Mouse (Mus musculus) G1E (cell line): ENCODE results near the gene Gm10961. TPM values are rescaled to one million over a fixed set of nuclear protein-coding genes. Genes with fewer than 3 reads are reported as not detected.
A peak's percentile ranks its signal among the peaks of the same experiment; 100 is the strongest.

Source experiments
- ATAC-seq: 2 replicates; pipeline ENCODE4 v1.8.0; 2016; ENCODE audit warnings: mild to moderate bottlenecking; ENCODE audit not compliant: insufficient number of reproducible peaks, poor library complexity, low FRiP score, severe bottlenecking; ENCODE audit errors: extremely low read depth
- DNase-seq: peaks from one replicate; pipeline ENCODE4 v3.0.0; 2012; ENCODE audit warnings: low spot score
- H3K27me3 ChIP-seq: 2 replicates; pipeline ENCODE4 v1.6.1; 2012; ENCODE audit warnings: mild to moderate bottlenecking, low read length, inconsistent platforms; ENCODE audit not compliant: insufficient read depth
- H3K36me3 ChIP-seq: replicated peaks from 2 replicates; pipeline ENCODE3; 2012; ENCODE audit warnings: mild to moderate bottlenecking, inconsistent platforms
- H3K4me1 ChIP-seq: 2 replicates; pipeline ENCODE4 v1.6.1; 2012; ENCODE audit warnings: low read depth, low read length, inconsistent platforms, mixed read lengths; ENCODE audit not compliant: insufficient read depth
- H3K4me3 ChIP-seq: 2 replicates; pipeline ENCODE4 v1.5.1; 2012; ENCODE audit warnings: low read depth, mild to moderate bottlenecking, inconsistent platforms, low read length, moderate library complexity, mixed read lengths
- H3K9me3 ChIP-seq: replicated peaks from 2 replicates; pipeline ENCODE4 v1.6.1; 2012; ENCODE audit warnings: inconsistent platforms
- CTCF ChIP-seq: IDR thresholded peaks from 2 replicates; pipeline ENCODE4 v1.5.1; 2012; ENCODE audit warnings: low read depth, low read length, inconsistent platforms, mixed read lengths
- GATA1 ChIP-seq: IDR thresholded peaks from 2 replicates; pipeline ENCODE4 v1.6.1; 2012; ENCODE audit warnings: borderline replicate concordance, low read length, inconsistent platforms, mixed read lengths
- GATA2 ChIP-seq: IDR thresholded peaks from 2 replicates; pipeline ENCODE4 v1.6.1; 2012; ENCODE audit warnings: low read depth, low read length, inconsistent platforms, borderline replicate concordance
- POLR2AphosphoS5 ChIP-seq: IDR thresholded peaks from 2 replicates; pipeline ENCODE4 v1.6.1; 2012; ENCODE audit warnings: low read depth, low read length, inconsistent platforms; ENCODE audit not compliant: insufficient replicate concordance
- TAL1 ChIP-seq: conservative IDR thresholded peaks from 2 replicates; pipeline ENCODE4 v1.6.1; 2012; ENCODE audit warnings: low read depth, low read length, inconsistent platforms, mixed read lengths
- polyA plus RNA-seq: library from polyadenylated mRNA; stranded (reverse); fragments of >175 nt; gene quantifications from 2 replicates; pipeline ENCODE4 v1.2.3, GENCODE M21; 2012
- total RNA-seq, 2 experiments: library from RNA; stranded (forward) in 1 of 2; stranded (reverse) in 1 of 2; fragments of 200-1000 nt in 1 of 2; fragments of >200 nt in 1 of 2; fragmentation: Nextera tagmentation in 1 of 2; gene quantifications; 2 replicates each; pipeline ENCODE4 v1.2.3; 2014 to 2017

Gm10961 gene
- total and polyA plus RNA-seq, 3 experiments = not detected

- ATAC-seq (no peak), DNase-seq (no peak)
- Histone ChIP-seq H3K9me3 (peaks cover 16% of the 10 kb centered on the region), H3K4me1 (no peaks in the 10 kb centered on the region), H3K27me3 (peaks cover 48% of the 10 kb centered on the region), H3K36me3 (no peaks in the 10 kb centered on the region), H3K4me3 (no peak overlapping the region)
- TF ChIP-seq GATA1 (no peak), POLR2AphosphoS5 (no peak), GATA2 (no peak), CTCF (no peak)
Measured at GRCm38 (mm10) chr3:107597134-107597533, 34.0 kb upstream of the Gm10961 start.

DNA sequence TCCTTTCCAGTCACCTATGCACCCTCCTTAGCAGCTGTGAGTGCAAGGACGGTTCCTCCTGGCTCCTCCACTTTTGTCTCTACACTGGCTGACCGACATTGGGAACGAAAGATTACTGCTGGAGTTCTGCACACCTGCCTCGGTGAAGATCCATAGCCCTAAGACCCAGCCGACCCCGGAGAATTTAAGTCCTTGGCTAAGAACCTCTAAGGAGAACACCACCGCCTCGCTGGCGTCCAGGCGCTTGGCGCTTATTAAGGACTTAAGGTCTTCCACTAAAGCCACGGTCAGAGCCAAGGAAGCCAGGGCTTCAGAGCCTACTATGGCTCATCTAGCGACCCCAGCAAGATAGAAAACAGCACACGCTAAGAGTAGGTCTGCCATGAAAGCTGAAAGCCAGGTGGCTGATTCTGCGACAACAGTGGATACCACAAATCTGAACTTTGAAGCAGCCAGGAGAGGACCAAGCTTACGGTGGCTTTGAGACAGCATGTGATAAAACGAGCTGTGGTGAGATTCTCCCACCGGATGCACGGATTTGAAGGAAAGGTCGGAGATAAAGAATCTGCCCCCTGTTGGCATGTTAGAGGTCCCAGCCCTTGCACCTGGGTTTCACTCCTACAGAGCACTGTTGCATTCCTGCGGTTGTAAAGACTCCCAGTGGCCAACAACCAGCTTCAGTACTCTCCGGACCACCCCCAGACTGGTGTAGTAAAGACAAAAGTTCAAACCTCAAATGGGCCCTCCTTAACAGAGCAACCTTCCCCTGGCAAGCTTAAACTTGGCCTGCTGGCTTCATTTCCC lies 33.3 kb upstream of the Gm10961 start:
- Histone ChIP-seq H3K4me3 (no peak overlapping the region), H3K4me1 (no peaks in the 10 kb centered on the region), H3K27me3 (peaks cover 53% of the 10 kb centered on the region), H3K9me3 (peaks cover 16% of the 10 kb centered on the region), H3K36me3 (no peaks in the 10 kb centered on the region)
- ATAC-seq = no peak
- no peak for DNase-seq
- TF ChIP-seq GATA1 (no peak), POLR2AphosphoS5 (no peak)

- no peak for ATAC-seq
- H3K27me3 ChIP-seq = peaks cover 63% of the 10 kb centered on the region
Measured at GRCm38 (mm10) chr3:107600127-107600526, 31.0 kb upstream of the Gm10961 start.

GRCm38 (mm10) chr3:107605304-107605703 lies 25.8 kb upstream of the Gm10961 start:
- ATAC-seq (peak; percentile 54; the same call in 1 of the 2 replicates), DNase-seq (peak; percentile 53)

More at GRCm38 (mm10) chr3:107600127-107600526, 31.0 kb upstream of the Gm10961 start:
- Histone ChIP-seq H3K4me3 (no peak overlapping the region), H3K9me3 (peaks cover 16% of the 10 kb centered on the region), H3K36me3 (no peaks in the 10 kb centered on the region), H3K4me1 (no peaks in the 10 kb centered on the region)
- DNase-seq = no peak
- TF ChIP-seq GATA1 (no peak), CTCF (no peak), POLR2AphosphoS5 (no peak), GATA2 (no peak), TAL1 (no peak)

DNA sequence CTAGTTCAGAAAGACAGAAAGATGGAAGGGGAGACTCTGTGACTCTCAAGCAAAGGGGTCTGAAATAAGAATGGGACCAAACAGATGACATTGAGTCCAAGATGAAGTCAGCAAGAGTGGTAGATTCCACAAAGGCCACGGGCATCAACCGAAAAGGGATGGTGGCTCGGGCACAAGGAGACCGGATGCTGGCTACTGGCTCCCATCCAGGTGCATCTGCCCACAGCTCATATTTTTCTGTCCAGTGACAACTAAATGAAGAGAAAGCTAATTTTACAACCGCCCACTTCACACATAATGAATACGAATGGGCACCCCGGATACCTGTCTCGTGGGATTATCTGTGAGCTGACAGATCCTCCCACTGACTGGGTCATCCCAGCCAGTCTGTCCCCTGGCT lies 23.9 kb upstream of the Gm10961 start:
- DNase-seq = no peak

More at GRCm38 (mm10) chr3:107605304-107605703, 25.8 kb upstream of the Gm10961 start:
- Histone ChIP-seq H3K27me3 (peaks cover 50% of the 10 kb centered on the region), H3K4me1 (peaks cover 10% of the 10 kb centered on the region; the same call in 1 of the 2 replicates), H3K4me3 (no peak overlapping the region), H3K36me3 (no peaks in the 10 kb centered on the region), H3K9me3 (no peaks in the 10 kb centered on the region)
- TF ChIP-seq TAL1 (no peak), CTCF (peak; percentile 78)

GRCm38 (mm10) chr3:107608808-107609207 lies 22.3 kb upstream of the Gm10961 start:
- TF ChIP-seq GATA2 (no peak), CTCF (no peak), TAL1 (no peak), POLR2AphosphoS5 (no peak), GATA1 (no peak)
- no peak for ATAC-seq
- peaks cover 27% of the 10 kb centered on the region for H3K27me3 ChIP-seq
- peaks cover 10% of the 10 kb centered on the region; the same call in 1 of the 2 replicates for H3K4me1 ChIP-seq
- DNase-seq = no peak
- H3K9me3 ChIP-seq = no peaks in the 10 kb centered on the region
- peaks cover 22% of the 10 kb centered on the region for H3K36me3 ChIP-seq
- no peak overlapping the region for H3K4me3 ChIP-seq

More for the DNA sequence above, 23.9 kb upstream of the Gm10961 start:
- Histone ChIP-seq H3K4me3 (no peak overlapping the region), H3K27me3 (peaks cover 36% of the 10 kb centered on the region), H3K9me3 (no peaks in the 10 kb centered on the region), H3K4me1 (peaks cover 10% of the 10 kb centered on the region; the same call in 1 of the 2 replicates), H3K36me3 (peaks cover 6% of the 10 kb centered on the region)
- TF ChIP-seq GATA1 (no peak), TAL1 (no peak), POLR2AphosphoS5 (no peak), GATA2 (no peak), CTCF (no peak)
- ATAC-seq = no peak
